Mouse (Mus musculus) heart, adult 2 months (tissue): Measurements from ENCODE around the gene Hmx1.

ENCODE experiments used
- CTCF ChIP-seq: fragments of 200-600 bp; IDR thresholded peaks from 2 replicates; pipeline ENCODE4 v1.8.1; 2022; ENCODE audit warnings: antibody characterized with exemption, mild to moderate bottlenecking, moderate library complexity
- EP300 ChIP-seq: fragments of 200-500 bp; IDR thresholded peaks from 2 replicates; pipeline ENCODE4 v1.6.1; 2011; ENCODE audit warnings: low read depth, low read length, control low read depth; ENCODE audit not compliant: insufficient read depth
- POLR2A ChIP-seq: fragments of 200-500 bp; IDR thresholded peaks from 2 replicates; pipeline ENCODE4 v1.6.1; 2011; ENCODE audit warnings: mild to moderate bottlenecking, low read depth, low read length, control low read depth; ENCODE audit not compliant: insufficient read depth

- TF ChIP-seq CTCF (no peak), POLR2A (no peak), EP300 (no peak)
Observed at GRCm38 (mm10) chr5:35428421-35428820, 39.5 kb downstream of the Hmx1 start.
